Mouse (Mus musculus) lung, embryonic 14.5 days (tissue): Measurements from ENCODE around the gene Tbata. TPM values are rescaled to one million over a fixed set of nuclear protein-coding genes. Genes with fewer than 3 reads are reported as not detected.

ENCODE experiments used
- ATAC-seq: fragments of 200-750 bp; cut with Nextera tagmentation; 2 replicates; pipeline ENCODE4 v1.8.0; 2017; ENCODE audit warnings: mild to moderate bottlenecking, moderate TSS enrichment, moderate library complexity; ENCODE audit not compliant: insufficient read depth
- DNase-seq: peaks from one replicate; pipeline ENCODE4 v3.0.0-alpha.2; 2015
- H3K27ac ChIP-seq: fragments of 300-500 bp; sonication (generic); 2 replicates; pipeline ENCODE4 v1.5.1; 2014; ENCODE audit warnings: low read depth, mild to moderate bottlenecking, moderate library complexity
- H3K27me3 ChIP-seq: fragments of 300-500 bp; sonication (generic); 2 replicates; pipeline ENCODE4 v1.6.1; 2014; ENCODE audit warnings: low read length, control low read depth; ENCODE audit not compliant: insufficient read depth
- H3K36me3 ChIP-seq: fragments of 300-500 bp; sonication (generic); 2 replicates; pipeline ENCODE4 v1.6.1; 2014; ENCODE audit warnings: control low read depth; ENCODE audit not compliant: insufficient read depth
- H3K4me1 ChIP-seq: fragments of 300-500 bp; sonication (generic); 2 replicates; pipeline ENCODE4 v1.6.1; 2014; ENCODE audit warnings: antibody characterized with exemption, control low read depth; ENCODE audit not compliant: insufficient read depth
- H3K4me2 ChIP-seq: fragments of 300-500 bp; sonication (generic); 2 replicates; pipeline ENCODE4 v1.6.1; 2014; ENCODE audit warnings: mild to moderate bottlenecking
- H3K4me3 ChIP-seq: fragments of 300-500 bp; sonication (generic); 2 replicates; pipeline ENCODE4 v1.5.1; 2014; ENCODE audit warnings: low read depth, low read length
- H3K9ac ChIP-seq: fragments of 300-500 bp; sonication (generic); 2 replicates; pipeline ENCODE4 v1.6.1; 2014
- H3K9me3 ChIP-seq: fragments of 300-500 bp; sonication (generic); 2 replicates; pipeline ENCODE4 v1.6.1; 2016; ENCODE audit warnings: low read depth, low read length, control low read depth
- CTCF ChIP-seq: IDR thresholded peaks from 2 replicates; pipeline ENCODE4 v1.5.1; 2016; ENCODE audit warnings: antibody characterized with exemption, low read depth
- WGBS: fragments of 180-500 bp; shearing (Covaris S2); extraction: QIAGEN DNeasy Blood & Tissue Kit; methylation state at CpG from one replicate; pipeline ENCODE4 v1.1.7; 2014; 5-methylcytosine and 5-hydroxymethylcytosine counted together
- polyA plus RNA-seq: library from polyadenylated mRNA; unstranded; fragments of >200 nt; fragmentation: Nextera tagmentation; extraction: Ambion mirVana; gene quantifications from 2 replicates; pipeline ENCODE4 v1.2.1, GENCODE M21; 2014

Tbata gene
- polyA plus RNA-seq, 1 experiment from 2014 or later: 1.4 TPM

DNA sequence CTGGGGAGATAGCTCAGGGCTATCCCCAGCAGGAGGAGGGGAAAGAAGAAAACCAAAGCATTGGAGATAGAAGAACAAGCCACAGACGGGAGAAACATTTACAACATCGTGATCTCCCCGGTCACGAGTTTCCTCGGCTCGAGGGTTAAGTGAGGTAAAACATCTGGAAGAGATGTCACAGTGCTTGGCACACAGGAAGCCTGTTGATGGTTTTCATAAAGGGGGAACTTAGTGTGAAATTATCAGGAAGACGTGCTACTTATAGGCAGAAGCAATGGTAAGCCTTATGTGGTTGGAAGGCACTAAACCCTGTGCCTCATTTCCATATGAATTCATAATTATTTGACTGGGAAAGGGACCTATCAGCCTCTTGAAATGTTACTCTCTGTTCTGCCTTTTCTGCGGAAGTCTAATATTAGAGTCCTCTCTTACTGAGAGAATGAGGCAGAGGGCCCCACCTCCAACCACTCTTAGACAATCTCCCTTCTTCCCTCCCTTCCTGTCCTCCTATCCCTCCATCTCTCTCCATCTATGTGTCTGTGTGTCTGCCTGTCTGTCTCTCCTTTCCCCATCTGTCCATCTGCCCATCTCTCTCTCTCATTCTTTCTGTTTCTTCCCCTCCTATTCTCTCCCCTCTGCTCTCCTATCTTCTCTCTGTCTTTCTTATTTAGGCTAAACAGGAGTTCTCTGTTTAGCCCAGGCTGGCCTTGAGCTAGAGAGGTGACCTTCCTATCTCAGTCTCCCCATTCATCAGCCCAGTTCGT lies 4.2 kb upstream of the Tbata start:
- no peaks in the 10 kb centered on the region for H3K36me3 ChIP-seq
- H3K9me3 ChIP-seq: no peaks in the 10 kb centered on the region
- no peak overlapping the region for H3K9ac ChIP-seq
- no peak overlapping the region for H3K4me2 ChIP-seq
- peak; percentile 66 for DNase-seq
- no peak overlapping the region for H3K4me3 ChIP-seq
- 38% methylated on average over 9 of the region's 9 CpGs for WGBS
- TF ChIP-seq CTCF: no peak
- no peaks in the 10 kb centered on the region for H3K27me3 ChIP-seq
- ATAC-seq: no peak
- no peaks in the 10 kb centered on the region for H3K4me1 ChIP-seq
- no peak overlapping the region for H3K27ac ChIP-seq

DNA sequence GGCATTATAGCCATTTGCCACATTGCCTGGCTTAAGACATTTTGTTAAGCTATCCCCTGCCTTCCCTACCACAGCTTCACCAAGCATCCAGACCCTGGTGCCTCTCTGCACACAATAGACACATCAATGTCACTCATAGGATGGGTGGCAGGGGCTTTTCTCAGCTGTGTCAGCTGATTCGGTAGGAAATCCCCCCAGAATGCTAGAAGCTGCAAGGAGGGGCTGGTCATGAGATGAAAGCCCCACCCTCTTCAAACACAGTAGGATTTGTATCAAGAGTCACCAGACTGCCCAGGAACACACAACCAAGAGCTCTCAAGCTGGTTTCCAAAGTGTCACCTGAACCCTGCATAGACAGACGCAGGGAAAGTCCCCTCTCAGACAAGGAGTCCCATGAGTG lies 3.4 kb upstream of the Tbata start:
- ATAC-seq (no peak), DNase-seq (no peak)
- no peaks in the 10 kb centered on the region for H3K36me3 ChIP-seq
- no peaks in the 10 kb centered on the region for H3K27me3 ChIP-seq
- H3K9ac ChIP-seq: no peak overlapping the region
- WGBS: 47% methylated on average over 2 of the region's 2 CpGs
- H3K27ac ChIP-seq: no peak overlapping the region
- H3K4me1 ChIP-seq: no peaks in the 10 kb centered on the region
- H3K4me3 ChIP-seq: no peak overlapping the region
- TF ChIP-seq CTCF: no peak
- H3K9me3 ChIP-seq: no peaks in the 10 kb centered on the region
- no peak overlapping the region for H3K4me2 ChIP-seq

GRCm38 (mm10) chr10:61172496-61172895 lies 742 bp downstream of the Tbata start:
- Histone ChIP-seq H3K9ac (no peak overlapping the region), H3K4me2 (no peak overlapping the region), H3K27me3 (no peaks in the 10 kb centered on the region), H3K4me3 (no peak overlapping the region), H3K9me3 (no peaks in the 10 kb centered on the region), H3K27ac (no peak overlapping the region), H3K4me1 (peaks cover 11% of the 10 kb centered on the region), H3K36me3 (no peaks in the 10 kb centered on the region)
- no peak for TF ChIP-seq CTCF
- DNase-seq (no peak), ATAC-seq (no peak)
- WGBS: 82% methylated on average over 4 of the region's 4 CpGs

- Histone ChIP-seq H3K9me3 (no peaks in the 10 kb centered on the region), H3K9ac (no peak overlapping the region), H3K36me3 (no peaks in the 10 kb centered on the region), H3K4me1 (peaks cover 11% of the 10 kb centered on the region), H3K4me2 (no peak overlapping the region), H3K27ac (no peak overlapping the region), H3K4me3 (no peak overlapping the region), H3K27me3 (no peaks in the 10 kb centered on the region)
- WGBS: 23% methylated on average over 13 of the region's 13 CpGs
- peak; percentile 48 for ATAC-seq
- peak; percentile 77 for DNase-seq
- no peak for TF ChIP-seq CTCF
Observed at GRCm38 (mm10) chr10:61174711-61175441, 3.1 kb downstream of the Tbata start.

GRCm38 (mm10) chr10:61175442-61176204 lies 3.9 kb downstream of the Tbata start:
- peak overlapping the region; percentile 13; the same call in 1 of the 2 replicates for H3K9ac ChIP-seq
- H3K9me3 ChIP-seq: no peaks in the 10 kb centered on the region
- DNase-seq: peak; percentile 77
- TF ChIP-seq CTCF: peak; percentile 65
- no peaks in the 10 kb centered on the region for H3K36me3 ChIP-seq
- peak; percentile 42; the same call in 1 of the 2 replicates for ATAC-seq
- H3K4me3 ChIP-seq: no peak overlapping the region
- 14% methylated on average over 24 of the region's 24 CpGs for WGBS
- H3K4me1 ChIP-seq: peaks cover 11% of the 10 kb centered on the region
- no peak overlapping the region for H3K27ac ChIP-seq
- H3K27me3 ChIP-seq: no peaks in the 10 kb centered on the region
- peak overlapping the region; percentile 37 for H3K4me2 ChIP-seq

- 34% methylated on average over 7 of the region's 7 CpGs for WGBS
Observed at GRCm38 (mm10) chr10:61176221-61176790, 4.6 kb downstream of the Tbata start.

More at GRCm38 (mm10) chr10:61176221-61176790, 4.6 kb downstream of the Tbata start:
- Histone ChIP-seq H3K9ac (peak overlapping the region; percentile 13; the same call in 1 of the 2 replicates), H3K4me1 (peaks cover 11% of the 10 kb centered on the region), H3K27me3 (no peaks in the 10 kb centered on the region), H3K27ac (no peak overlapping the region), H3K4me2 (peak overlapping the region; percentile 37), H3K4me3 (no peak overlapping the region), H3K9me3 (no peaks in the 10 kb centered on the region), H3K36me3 (no peaks in the 10 kb centered on the region)
- no peak for TF ChIP-seq CTCF
- ATAC-seq (peak; percentile 55; the same call in 1 of the 2 replicates), DNase-seq (peak; percentile 72)
